Mouse (Mus musculus): ENCODE results near the gene Frmpd3. TPM values are rescaled to one million over a fixed set of nuclear protein-coding genes. Genes with fewer than 3 reads are reported as not detected.
"Not testable (repeated sequence)": the region's sequence is repeated elsewhere in the genome, so short reads cannot be mapped to it uniquely, and the experiment has no call there.

The Frmpd3 gene
- polyA plus RNA-seq (2014; fragmentation: Nextera tagmentation; extraction: Ambion mirVana), result 0.20 and 0.27 TPM in 2 replicates

- peak within 1 kb of the TSS; percentile 24 for H3K4me3 ChIP-seq (ENCODE audit: low read depth, low read length)
- H3K27me3 ChIP-seq (ENCODE audit: control insufficient read depth, insufficient read depth, low read length), result peaks cover 41% of the 10 kb centered on the region
- H3K27ac ChIP-seq (replicated peaks; ENCODE audit: low read depth, low read length), result no peak within 1 kb of the TSS
- peak within 1 kb of the TSS; percentile 69 for H3K4me2 ChIP-seq (ENCODE audit: low read depth, severe bottlenecking)
- H3K9ac ChIP-seq (ENCODE audit: low read length), result peak within 1 kb of the TSS; percentile 53
- no peaks in the 10 kb centered on the region for H3K4me1 ChIP-seq (ENCODE audit: control insufficient read depth, insufficient read depth, low read length)
- peak; percentile 34 for DNase-seq (ENCODE audit: low spot score)
- ATAC-seq (ENCODE audit: insufficient number of reproducible peaks, low FRiP score, low TSS enrichment, low read depth), result peak; percentile 9; the same call in 1 of the 2 replicates
- 33% methylated on average over 19 of the region's 24 CpGs for WGBS
- H3K36me3 ChIP-seq (ENCODE audit: control insufficient read depth, insufficient read depth, low read length), result no peaks in the 10 kb centered on the region
- no peaks in the 10 kb centered on the region for H3K9me3 ChIP-seq (ENCODE audit: control insufficient read depth, low read length)
Measured at GRCm38 (mm10) chrX:140341656-140342392, at the start of gene Frmpd3. Gene Frmpd3, plus strand, starts transcription at chrX:140342263.

DNA sequence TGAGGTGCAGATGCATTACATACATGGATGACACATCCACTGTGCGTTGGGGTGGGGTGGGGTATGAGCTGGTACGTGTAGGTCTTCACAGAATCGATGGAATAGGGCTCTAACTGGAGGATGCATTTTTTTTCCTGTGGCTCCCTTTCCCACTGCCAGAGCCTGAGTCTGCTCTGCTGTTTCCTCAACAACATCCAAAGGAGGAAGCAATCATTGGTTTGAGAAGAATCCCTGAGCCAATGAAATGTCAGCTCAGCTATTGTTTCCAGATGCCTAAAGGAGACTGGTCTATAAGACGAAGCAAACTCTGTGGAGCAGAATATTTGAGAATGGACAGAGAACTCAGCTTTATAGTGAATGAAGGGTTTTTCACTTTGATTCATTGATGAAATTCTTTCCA, 38.3 kb upstream of the Frmpd3 start:
- Histone ChIP-seq H3K36me3 (ENCODE audit: control insufficient read depth, insufficient read depth, low read length) (no peaks in the 10 kb centered on the region), H3K27me3 (ENCODE audit: control insufficient read depth, insufficient read depth, low read length) (no peaks in the 10 kb centered on the region; the same call in 1 of the 2 replicates), H3K4me2 (ENCODE audit: low read depth, severe bottlenecking) (no peak overlapping the region), H3K27ac (replicated peaks; ENCODE audit: low read depth, low read length) (no peak overlapping the region), H3K4me3 (ENCODE audit: low read depth, low read length) (no peak overlapping the region), H3K4me1 (ENCODE audit: control insufficient read depth, insufficient read depth, low read length) (no peaks in the 10 kb centered on the region), H3K9ac (ENCODE audit: low read length) (no peak overlapping the region), H3K9me3 (ENCODE audit: control insufficient read depth, low read length) (no peaks in the 10 kb centered on the region)
- WGBS, result 57% methylated on average over 4 of the region's 4 CpGs
- DNase-seq (ENCODE audit: low spot score) (no peak), ATAC-seq (ENCODE audit: insufficient number of reproducible peaks, low FRiP score, low TSS enrichment, low read depth) (no peak)

- 66% methylated on average over 7 of the region's 7 CpGs for WGBS
- Histone ChIP-seq H3K4me3 (ENCODE audit: low read depth, low read length) (no peak overlapping the region), H3K27me3 (ENCODE audit: control insufficient read depth, insufficient read depth, low read length) (no peaks in the 10 kb centered on the region; the same call in 1 of the 2 replicates), H3K27ac (replicated peaks; ENCODE audit: low read depth, low read length) (no peak overlapping the region), H3K9ac (ENCODE audit: low read length) (no peak overlapping the region), H3K36me3 (ENCODE audit: control insufficient read depth, insufficient read depth, low read length) (no peaks in the 10 kb centered on the region), H3K4me2 (ENCODE audit: low read depth, severe bottlenecking) (no peak overlapping the region), H3K4me1 (ENCODE audit: control insufficient read depth, insufficient read depth, low read length) (no peaks in the 10 kb centered on the region), H3K9me3 (ENCODE audit: control insufficient read depth, low read length) (no peaks in the 10 kb centered on the region)
- DNase-seq (ENCODE audit: low spot score) (no peak), ATAC-seq (ENCODE audit: insufficient number of reproducible peaks, low FRiP score, low TSS enrichment, low read depth) (no peak)
Measured at GRCm38 (mm10) chrX:140305652-140306051, 36.4 kb upstream of the Frmpd3 start.

DNA sequence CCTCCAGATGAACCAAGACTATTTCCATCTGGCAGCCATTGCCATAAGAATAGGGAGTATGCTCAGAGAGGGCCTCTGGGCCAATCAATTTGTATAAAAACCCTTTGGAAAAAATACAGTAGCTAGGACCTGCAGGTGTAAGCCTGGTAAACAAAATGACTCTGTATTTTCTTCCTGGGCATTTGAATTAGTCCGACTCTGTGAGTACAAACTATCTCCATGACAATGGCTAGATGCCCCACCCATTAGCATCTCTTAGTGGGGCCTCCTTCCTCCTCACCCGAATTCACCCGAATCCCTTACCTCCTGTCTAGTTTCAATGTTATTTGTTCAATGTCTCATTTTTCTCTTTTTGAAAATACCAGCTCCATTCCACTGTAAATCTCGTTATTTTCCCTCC, 24.1 kb upstream of the Frmpd3 start:
- no peaks in the 10 kb centered on the region for H3K36me3 ChIP-seq (ENCODE audit: control insufficient read depth, insufficient read depth, low read length)
- H3K4me2 ChIP-seq (ENCODE audit: low read depth, severe bottlenecking), result no peak overlapping the region
- no peak for ATAC-seq (ENCODE audit: insufficient number of reproducible peaks, low FRiP score, low TSS enrichment, low read depth)
- H3K9ac ChIP-seq (ENCODE audit: low read length), result no peak overlapping the region
- H3K27me3 ChIP-seq (ENCODE audit: control insufficient read depth, insufficient read depth, low read length), result peaks cover 2% of the 10 kb centered on the region; the same call in 1 of the 2 replicates
- H3K4me1 ChIP-seq (ENCODE audit: control insufficient read depth, insufficient read depth, low read length), result no peaks in the 10 kb centered on the region
- no peaks in the 10 kb centered on the region for H3K9me3 ChIP-seq (ENCODE audit: control insufficient read depth, low read length)
- no peak overlapping the region for H3K27ac ChIP-seq (replicated peaks; ENCODE audit: low read depth, low read length)
- WGBS, result 84% methylated on average over 4 of the region's 4 CpGs
- H3K4me3 ChIP-seq (ENCODE audit: low read depth, low read length), result no peak overlapping the region
- DNase-seq (ENCODE audit: low spot score), result no peak

- Histone ChIP-seq H3K27ac (replicated peaks; ENCODE audit: low read depth, low read length) (no peak overlapping the region), H3K4me3 (ENCODE audit: low read depth, low read length) (no peak overlapping the region), H3K9me3 (ENCODE audit: control insufficient read depth, low read length) (no peaks in the 10 kb centered on the region), H3K36me3 (ENCODE audit: control insufficient read depth, insufficient read depth, low read length) (no peaks in the 10 kb centered on the region), H3K27me3 (ENCODE audit: control insufficient read depth, insufficient read depth, low read length) (peaks cover 2% of the 10 kb centered on the region; the same call in 1 of the 2 replicates), H3K4me1 (ENCODE audit: control insufficient read depth, insufficient read depth, low read length) (no peaks in the 10 kb centered on the region), H3K4me2 (ENCODE audit: low read depth, severe bottlenecking) (no peak overlapping the region), H3K9ac (ENCODE audit: low read length) (no peak overlapping the region)
- 76% methylated on average over 6 of the region's 6 CpGs for WGBS
- DNase-seq (ENCODE audit: low spot score) (no peak), ATAC-seq (ENCODE audit: insufficient number of reproducible peaks, low FRiP score, low TSS enrichment, low read depth) (no peak)
Measured at GRCm38 (mm10) chrX:140319131-140319530, 22.9 kb upstream of the Frmpd3 start.

- H3K36me3 ChIP-seq (ENCODE audit: control insufficient read depth, insufficient read depth, low read length); H3K27me3 ChIP-seq (ENCODE audit: control insufficient read depth, insufficient read depth, low read length); H3K4me2 ChIP-seq (ENCODE audit: low read depth, severe bottlenecking); H3K4me1 ChIP-seq (ENCODE audit: control insufficient read depth, insufficient read depth, low read length); H3K4me3 ChIP-seq (ENCODE audit: low read depth, low read length); H3K9me3 ChIP-seq (ENCODE audit: control insufficient read depth, low read length); H3K9ac ChIP-seq (ENCODE audit: low read length); H3K27ac ChIP-seq (replicated peaks; ENCODE audit: low read depth, low read length); DNase-seq (ENCODE audit: low spot score); ATAC-seq (ENCODE audit: insufficient number of reproducible peaks, low FRiP score, low TSS enrichment, low read depth): not testable (repeated sequence)
- 77% methylated on average over 1 of the region's 1 CpGs for WGBS
Measured at GRCm38 (mm10) chrX:140320671-140321070, 21.4 kb upstream of the Frmpd3 start.

DNA sequence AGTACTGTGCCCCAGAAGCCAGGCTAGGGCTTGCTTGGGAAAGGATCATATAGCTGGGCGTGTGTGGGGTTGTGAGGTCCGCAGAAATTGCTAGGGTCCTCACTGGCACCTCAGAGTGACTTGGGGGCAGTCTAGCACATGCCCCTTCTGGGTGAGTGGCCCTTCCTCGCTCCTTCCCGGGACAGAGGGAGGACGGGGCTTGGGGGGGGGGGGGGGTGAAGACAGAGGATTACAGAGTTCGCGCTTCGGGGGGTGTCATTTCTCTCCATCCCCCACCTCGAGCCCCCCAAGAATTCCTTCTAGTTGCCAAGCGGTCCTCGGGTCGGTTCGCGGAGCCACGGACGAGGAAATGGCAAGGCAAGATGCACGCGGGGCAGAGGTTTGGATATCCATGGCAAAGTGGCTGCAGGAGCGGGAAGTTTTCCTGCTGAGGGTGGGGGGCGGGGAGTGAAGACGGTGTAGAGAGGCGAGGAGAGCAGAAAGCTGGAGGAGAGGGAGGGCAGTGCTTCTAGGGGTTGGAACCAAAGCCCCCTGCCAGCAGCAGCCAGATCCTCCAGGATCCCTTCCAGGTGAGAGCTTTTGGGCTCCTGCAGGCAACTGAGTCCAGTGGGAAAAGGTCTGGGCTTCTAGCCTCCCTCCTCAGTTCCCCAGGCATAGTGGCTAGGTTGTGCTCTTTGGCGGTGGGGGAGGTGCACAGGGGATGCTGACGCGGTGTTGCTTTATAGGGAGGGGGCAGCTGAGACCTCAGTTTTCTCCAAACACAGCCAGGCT, 515 bp downstream of the Frmpd3 start:
- Histone ChIP-seq H3K9me3 (ENCODE audit: control insufficient read depth, low read length) (no peaks in the 10 kb centered on the region), H3K4me3 (ENCODE audit: low read depth, low read length) (peak overlapping the region; percentile 24), H3K4me2 (ENCODE audit: low read depth, severe bottlenecking) (peak overlapping the region; percentile 69), H3K27me3 (ENCODE audit: control insufficient read depth, insufficient read depth, low read length) (peaks cover 41% of the 10 kb centered on the region), H3K9ac (ENCODE audit: low read length) (peak overlapping the region; percentile 53), H3K27ac (replicated peaks; ENCODE audit: low read depth, low read length) (no peak overlapping the region), H3K4me1 (ENCODE audit: control insufficient read depth, insufficient read depth, low read length) (no peaks in the 10 kb centered on the region), H3K36me3 (ENCODE audit: control insufficient read depth, insufficient read depth, low read length) (no peaks in the 10 kb centered on the region)
- 20% methylated on average over 23 of the region's 25 CpGs for WGBS
- peak; percentile 23 for DNase-seq (ENCODE audit: low spot score)
- 0 out of 2 replicates have a peak, but pooled peaks have one; percentile 31 for ATAC-seq (ENCODE audit: insufficient number of reproducible peaks, low FRiP score, low TSS enrichment, low read depth)

DNA sequence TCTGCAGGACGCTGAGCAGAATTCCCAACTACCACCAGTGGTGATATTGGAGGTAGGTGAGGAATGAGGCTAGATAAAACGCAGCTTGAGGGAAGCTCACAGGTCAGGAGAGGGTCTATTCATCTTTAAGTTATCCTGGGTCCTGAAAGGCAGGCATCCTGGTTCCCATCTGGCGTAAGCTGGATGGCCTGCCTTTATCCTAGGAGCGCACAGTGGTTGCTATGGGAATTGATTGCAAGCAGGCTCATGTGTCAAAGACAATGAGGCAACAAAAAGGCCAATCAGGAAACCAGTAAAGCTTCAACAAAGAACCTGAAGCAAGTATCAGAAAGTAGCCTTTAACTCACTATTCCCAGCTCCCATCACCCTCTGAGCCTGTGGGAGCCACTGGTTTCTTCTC, 33.6 kb downstream of the Frmpd3 start:
- Histone ChIP-seq H3K4me3 (ENCODE audit: low read depth, low read length) (no peak overlapping the region), H3K9ac (ENCODE audit: low read length) (no peak overlapping the region), H3K4me1 (ENCODE audit: control insufficient read depth, insufficient read depth, low read length) (no peaks in the 10 kb centered on the region), H3K36me3 (ENCODE audit: control insufficient read depth, insufficient read depth, low read length) (no peaks in the 10 kb centered on the region), H3K9me3 (ENCODE audit: control insufficient read depth, low read length) (no peaks in the 10 kb centered on the region), H3K27ac (replicated peaks; ENCODE audit: low read depth, low read length) (no peak overlapping the region), H3K27me3 (ENCODE audit: control insufficient read depth, insufficient read depth, low read length) (peaks cover 11% of the 10 kb centered on the region), H3K4me2 (ENCODE audit: low read depth, severe bottlenecking) (no peak overlapping the region)
- ATAC-seq (ENCODE audit: insufficient number of reproducible peaks, low FRiP score, low TSS enrichment, low read depth) (no peak), DNase-seq (ENCODE audit: low spot score) (no peak)
- WGBS, result 34% methylated on average over 4 of the region's 4 CpGs
